Mouse (Mus musculus) testis, adult 10 weeks (tissue): ENCODE results near the gene Coa6. TPM values are rescaled to one million over a fixed set of nuclear protein-coding genes. Genes with fewer than 3 reads are reported as not detected.

ENCODE experiments used
- polyA plus RNA-seq: library from polyadenylated mRNA; stranded (reverse); fragments of 350-450 nt; fragmentation: Illumina TruSeq; extraction: RNeasy Lipid Tissue Mini Kit (QIAGEN cat#74804); gene quantifications from one replicate; pipeline ENCODE4 v1.2.3, GENCODE M21; 2014; ENCODE audit warnings: low read depth, low replicate concordance

The Coa6 gene
- polyA plus RNA-seq: 18.3 TPM

DNA sequence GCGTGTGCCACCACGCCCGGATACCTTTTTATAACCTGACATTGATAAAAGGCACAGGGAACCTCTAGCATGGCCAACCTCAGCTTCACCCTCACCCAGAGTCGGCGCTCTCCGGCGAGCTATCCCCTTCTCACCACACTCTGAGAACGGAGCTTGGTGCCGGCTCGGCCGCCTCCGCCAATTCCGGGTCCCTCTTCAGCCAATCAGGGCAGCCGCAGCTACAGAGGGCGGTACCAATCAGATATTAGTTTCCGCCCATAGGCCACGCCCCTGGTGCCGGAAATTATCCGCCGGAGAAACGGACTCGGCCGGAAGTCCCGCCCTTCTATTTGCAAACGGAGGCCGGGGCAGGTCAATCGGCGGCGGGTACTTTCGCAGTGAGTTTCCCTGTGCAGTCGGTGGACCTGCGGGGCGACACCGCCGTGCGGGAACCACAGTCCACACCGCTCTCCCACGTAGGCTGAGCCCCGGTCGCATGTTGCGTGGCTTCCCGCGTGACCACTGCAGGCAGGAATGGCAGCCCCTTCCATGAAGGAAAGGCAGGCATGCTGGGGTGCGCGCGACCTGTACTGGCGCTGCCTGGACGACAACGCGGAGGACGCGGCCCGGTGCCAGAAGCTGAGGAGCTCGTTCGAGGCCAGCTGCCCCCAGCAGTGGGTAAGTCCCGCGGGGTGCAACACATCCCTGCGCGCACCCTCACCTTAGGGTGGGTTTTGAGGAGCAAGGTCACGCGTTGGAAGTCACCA is at the start of gene Coa6:
Gene Coa6, plus strand, starts transcription at position 342 of the 746 bp plus-strand sequence.

DNA sequence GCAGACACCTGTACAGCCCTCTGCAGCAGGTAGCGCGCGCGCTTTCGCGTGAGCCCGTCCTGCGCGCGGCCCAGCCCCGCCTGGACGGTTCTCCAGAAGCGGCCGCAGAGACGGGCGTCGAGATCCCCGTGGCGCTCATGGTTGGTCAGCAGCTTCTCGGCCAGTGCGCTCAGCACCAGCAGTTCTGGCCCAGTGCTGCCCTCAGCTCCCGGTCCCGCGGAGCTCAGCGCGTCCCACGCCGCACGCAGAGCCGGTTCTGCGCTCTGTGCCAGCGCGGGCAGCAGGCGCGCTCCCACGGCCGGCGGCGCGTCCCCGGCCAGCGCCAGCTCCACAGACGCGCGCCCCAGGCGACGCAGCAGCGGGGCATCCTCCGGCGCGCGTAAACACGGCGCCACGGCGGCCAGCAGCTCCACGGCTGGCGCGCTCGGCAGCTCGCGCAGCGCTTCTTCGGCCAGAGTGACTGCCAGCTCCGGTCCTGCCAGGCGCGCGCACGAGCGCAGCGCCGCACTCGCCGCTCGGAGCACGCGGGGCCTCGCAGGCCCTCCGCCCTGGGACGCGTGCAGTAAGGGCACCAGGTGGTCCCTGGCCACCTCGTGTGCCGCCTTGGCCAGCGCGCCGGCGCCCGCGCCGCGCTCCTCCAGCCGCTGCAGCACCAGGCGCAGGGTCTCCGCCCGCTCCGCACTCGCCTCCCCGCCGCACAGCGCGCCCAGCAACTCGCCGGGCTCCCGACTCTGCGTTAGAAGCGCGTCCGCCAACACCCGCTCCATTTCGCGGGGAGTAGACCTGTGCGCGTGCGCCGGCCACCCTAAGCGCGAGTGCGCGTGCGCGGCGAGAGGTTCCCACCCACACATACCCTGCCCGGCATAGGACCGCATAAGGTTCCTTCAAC is 52.2 kb downstream of the Coa6 start, which contains the start of gene Tarbp1:
Gene Tarbp1, minus strand, starts transcription at position 767 of the 889 bp plus-strand sequence.

Other genes starting within 250 kb of the Coa6 start
- gene Slc35f3, start 124.0 kb upstream of the Coa6 start, polyA plus RNA-seq: 0.25 TPM
- gene Tarbp1, start 52.5 kb downstream of the Coa6 start, polyA plus RNA-seq: 0.25 TPM
- gene Irf2bp2, start 171.5 kb downstream of the Coa6 start, polyA plus RNA-seq: 2.3 TPM